Comparison of ENCODE assay signal across 8 mouse cellular contexts in genomic region chr12:106379151-106379594, GRCm38 (mm10).
DNase-seq lines count a peak whose midpoint lies in the region; ATAC-seq and TF ChIP-seq lines count a peak whose summit lies in the region.

No protein-coding gene starts in this region.

- no peaks in the 10 kb centered on the region for H3K9me3 ChIP-seq in heart, embryonic 13.5 days
- H3K9me3 ChIP-seq in kidney, postnatal 0 days (replicated peaks; ENCODE audit: low read length), result no peaks in the 10 kb centered on the region
- no peaks in the 10 kb centered on the region for H3K9me3 ChIP-seq in midbrain, embryonic 13.5 days

- peak overlapping the region; percentile 10 for H3K4me3 ChIP-seq in brown adipose tissue, adult 24 weeks (ENCODE audit: insufficient read depth, low read depth, low read length)
- H3K4me3 ChIP-seq in heart, embryonic 13.5 days, result peak overlapping the region; percentile 43
- H3K4me3 ChIP-seq in kidney, postnatal 0 days (replicated peaks; ENCODE audit: low read depth, low read length), result peak overlapping the region; percentile 18; the same call in 1 of the 2 replicates
- peak overlapping the region; percentile 34 for H3K4me3 ChIP-seq in midbrain, embryonic 13.5 days (replicated peaks)

- peaks cover 40% of the 10 kb centered on the region for H3K27me3 ChIP-seq in heart, embryonic 13.5 days (replicated peaks)
- H3K27me3 ChIP-seq in kidney, postnatal 0 days (ENCODE audit: insufficient read depth, low read length), result no peaks in the 10 kb centered on the region
- H3K27me3 ChIP-seq in midbrain, embryonic 13.5 days, result no peaks in the 10 kb centered on the region

- no peak for ATAC-seq in heart, embryonic 13.5 days (ENCODE audit: extremely low read depth, insufficient number of reproducible peaks, low FRiP score, low TSS enrichment)
- ATAC-seq in kidney, postnatal 0 days (replicated peaks; ENCODE audit: low FRiP score, low read depth), result no peak
- ATAC-seq in midbrain, embryonic 13.5 days, result peak; percentile 78

- WGBS in heart, embryonic 13.5 days, result 4% methylated on average over 14 of the region's 14 CpGs
- 3% methylated on average over 14 of the region's 14 CpGs for WGBS in kidney, postnatal 0 days
- WGBS in midbrain, embryonic 13.5 days, result 2% methylated on average over 14 of the region's 14 CpGs

- peak overlapping the region; percentile 69 for H3K4me2 ChIP-seq in heart, embryonic 13.5 days
- peak overlapping the region; percentile 45 for H3K4me2 ChIP-seq in kidney, postnatal 0 days (ENCODE audit: low read length)
- peak overlapping the region; percentile 60 for H3K4me2 ChIP-seq in midbrain, embryonic 13.5 days (replicated peaks)

- peak overlapping the region; percentile 33 for H3K9ac ChIP-seq in heart, embryonic 13.5 days
- H3K9ac ChIP-seq in kidney, postnatal 0 days (ENCODE audit: low read depth, low read length), result no peak overlapping the region
- peak overlapping the region; percentile 58 for H3K9ac ChIP-seq in midbrain, embryonic 13.5 days (replicated peaks)

- no peaks in the 10 kb centered on the region for H3K36me3 ChIP-seq in heart, embryonic 13.5 days
- H3K36me3 ChIP-seq in kidney, postnatal 0 days (ENCODE audit: insufficient read depth, low read length), result no peaks in the 10 kb centered on the region
- no peaks in the 10 kb centered on the region for H3K36me3 ChIP-seq in midbrain, embryonic 13.5 days

- H3K27ac ChIP-seq in brown adipose tissue, adult 24 weeks (replicated peaks; ENCODE audit: low read depth, low read length), result no peak overlapping the region
- no peak overlapping the region for H3K27ac ChIP-seq in heart, embryonic 13.5 days (replicated peaks)
- H3K27ac ChIP-seq in kidney, postnatal 0 days, result no peak overlapping the region
- H3K27ac ChIP-seq in midbrain, embryonic 13.5 days, result no peak overlapping the region; the same call in 1 of the 2 replicates

- no peaks in the 10 kb centered on the region for H3K4me1 ChIP-seq in brown adipose tissue, adult 24 weeks (ENCODE audit: control insufficient read depth, insufficient read depth, insufficient read length, low read length)
- H3K4me1 ChIP-seq in heart, embryonic 13.5 days, result peaks cover 5% of the 10 kb centered on the region; the same call in 1 of the 2 replicates
- H3K4me1 ChIP-seq in kidney, postnatal 0 days (replicated peaks; ENCODE audit: insufficient read depth, low read length), result no peaks in the 10 kb centered on the region
- peaks cover 57% of the 10 kb centered on the region for H3K4me1 ChIP-seq in midbrain, embryonic 13.5 days (replicated peaks)

- DNase-seq in cerebellum, adult 9-11 months, result peak; percentile 5
- no peak for DNase-seq in cerebellum, adult 11-12 months
- peak; percentile 54 for DNase-seq in kidney, postnatal 0 days (ENCODE audit: low spot score)
- DNase-seq in c-Kit-positive CD71-positive TER-119-positive erythroid progenitor cells, embryonic 14.5 days (ENCODE audit: low spot score), result no peak
- no peak for DNase-seq in urinary bladder, adult 18-20 months (ENCODE audit: low spot score in 2 of 2)

- TF ChIP-seq CTCF in kidney, postnatal 0 days (IDR thresholded peaks at IDR 0.05; ENCODE audit: low read depth), result peak; percentile 66

Comparison
In these comparisons a context has a peak if more than half of its experiments do, and no peak if none do; other contexts are left out.
1. DNase-seq: peak in cerebellum, adult 9-11 months (single experiment) and kidney, postnatal 0 days (single experiment); none in cerebellum, adult 11-12 months (single experiment), c-Kit-positive CD71-positive TER-119-positive erythroid progenitor cells, embryonic 14.5 days (single experiment) and urinary bladder, adult 18-20 months (0 of 2).
2. Peak in every context shown above with its lines, with median percentiles within 50 percentile points of each other: H3K4me3 ChIP-seq and H3K4me2 ChIP-seq.